Mouse (Mus musculus): ENCODE results near the gene Sparcl1.

The Sparcl1 gene

DNA sequence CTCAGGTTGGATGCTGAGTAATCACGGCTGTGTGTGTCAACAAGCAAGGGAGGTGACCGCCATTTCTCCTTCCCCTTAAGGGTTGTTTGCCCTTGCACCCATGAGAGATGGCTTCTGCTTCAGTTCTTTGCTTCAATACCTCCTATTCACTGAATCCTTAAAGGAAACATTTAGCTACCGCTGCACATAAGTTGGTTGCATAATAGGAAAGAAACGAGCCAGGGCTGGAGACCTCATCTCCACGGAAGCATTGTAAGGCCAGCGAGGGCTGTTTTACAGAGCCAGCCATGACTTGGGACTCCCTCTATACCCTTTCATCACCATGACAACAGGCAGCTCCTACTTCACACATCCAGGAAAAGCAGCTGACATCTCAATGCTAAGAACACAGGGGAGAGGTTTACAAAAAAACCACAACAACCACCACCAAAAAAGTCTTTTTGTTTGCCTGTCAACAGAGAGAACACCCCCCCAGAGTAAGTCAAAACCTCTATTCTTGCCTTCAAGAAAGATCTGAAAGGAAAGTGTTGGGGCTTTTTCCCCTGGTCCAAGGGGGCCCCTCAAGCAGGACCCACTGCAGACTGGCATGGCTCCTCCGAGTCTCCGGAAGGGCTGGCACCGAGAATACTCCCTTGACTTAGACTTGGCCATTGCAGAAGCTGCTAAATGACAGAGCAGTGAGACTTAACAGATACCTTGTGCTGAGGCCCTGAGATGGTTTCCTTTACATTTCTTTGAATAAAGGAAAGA lies 3.2 kb downstream of the Sparcl1 start:
- DNase-seq (ENCODE audit: low read depth): no peak

DNA sequence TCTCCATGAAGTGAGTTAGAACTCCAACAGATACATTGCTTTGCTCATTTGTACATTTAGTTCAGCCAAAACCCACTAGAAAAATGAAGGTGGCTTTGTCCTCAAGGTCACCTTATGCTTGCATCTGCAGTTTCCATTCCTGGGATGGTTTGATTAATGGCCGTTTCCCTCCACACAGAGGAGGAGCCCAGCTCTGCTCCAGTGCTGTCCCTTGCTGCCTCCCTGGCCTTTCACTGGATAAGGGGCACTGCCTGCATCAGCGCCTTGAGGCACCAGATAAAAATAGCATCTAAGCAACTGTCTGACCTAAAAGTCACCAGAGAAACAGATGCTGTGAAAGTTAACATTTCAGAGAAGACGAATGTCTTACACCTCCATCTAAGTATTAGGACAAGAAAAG lies 4.0 kb downstream of the Sparcl1 start:
- no peak for DNase-seq (ENCODE audit: low read depth)

DNA sequence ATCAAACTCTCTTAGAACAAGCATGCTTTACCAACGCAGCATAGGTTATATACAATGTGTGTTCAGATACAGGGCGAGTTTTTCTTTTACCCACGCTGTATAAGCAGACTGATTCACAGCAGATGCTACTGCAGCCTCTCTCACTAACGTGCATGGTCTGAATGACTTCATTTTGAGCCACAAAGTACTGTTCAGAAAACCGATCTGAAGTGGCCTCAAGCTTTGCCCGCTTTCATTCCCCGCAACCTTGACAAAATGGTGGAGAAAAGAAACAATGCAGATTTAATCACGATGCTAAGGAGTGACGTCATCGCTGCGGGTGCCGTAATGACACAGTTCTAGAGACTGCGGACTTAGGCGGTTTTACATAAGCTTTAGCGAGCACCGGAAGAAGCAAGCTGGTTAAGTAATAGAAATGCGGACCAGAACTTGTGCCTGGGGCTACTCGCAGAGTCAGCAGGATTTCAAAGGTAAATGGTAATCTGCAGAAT lies 4.6 kb downstream of the Sparcl1 start:
- DNase-seq (ENCODE audit: low read depth): peak; percentile 3

DNA sequence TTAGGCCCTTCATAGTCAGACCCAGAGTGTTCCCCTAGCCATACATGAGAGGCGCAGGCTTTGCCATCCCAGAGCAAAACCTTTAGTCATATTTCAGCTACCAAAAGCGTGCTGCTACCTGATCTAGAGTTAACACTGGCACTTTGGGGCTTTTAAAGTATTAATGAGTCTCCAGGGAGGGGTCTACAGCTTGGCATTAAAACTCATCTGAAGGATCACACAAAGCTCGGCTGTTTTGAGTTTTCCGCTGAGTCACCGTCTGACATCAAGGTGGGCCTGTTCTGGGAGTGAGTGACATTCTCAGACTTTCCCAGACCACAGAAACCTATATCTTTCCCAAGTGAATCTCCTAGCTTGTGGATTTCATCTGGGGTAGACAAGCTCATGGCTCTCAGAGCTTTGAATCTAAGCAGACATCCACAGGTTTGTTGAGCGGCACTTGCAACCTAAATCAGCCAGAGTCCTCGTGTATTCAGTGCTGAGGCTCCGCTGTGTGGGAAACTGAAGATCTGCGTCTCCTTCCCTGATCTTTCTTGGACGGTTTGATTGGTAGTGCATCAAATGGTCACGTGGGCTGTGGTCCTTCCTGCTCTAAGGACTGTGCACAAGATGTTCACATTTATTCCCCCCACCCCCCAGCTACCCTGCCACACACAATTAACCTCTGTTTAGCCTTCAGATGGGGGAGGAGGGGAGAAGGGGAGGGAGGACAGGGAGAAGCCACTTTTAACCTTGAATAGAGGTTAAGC lies 5.2 kb downstream of the Sparcl1 start:
- DNase-seq (ENCODE audit: low read depth): no peak

DNA sequence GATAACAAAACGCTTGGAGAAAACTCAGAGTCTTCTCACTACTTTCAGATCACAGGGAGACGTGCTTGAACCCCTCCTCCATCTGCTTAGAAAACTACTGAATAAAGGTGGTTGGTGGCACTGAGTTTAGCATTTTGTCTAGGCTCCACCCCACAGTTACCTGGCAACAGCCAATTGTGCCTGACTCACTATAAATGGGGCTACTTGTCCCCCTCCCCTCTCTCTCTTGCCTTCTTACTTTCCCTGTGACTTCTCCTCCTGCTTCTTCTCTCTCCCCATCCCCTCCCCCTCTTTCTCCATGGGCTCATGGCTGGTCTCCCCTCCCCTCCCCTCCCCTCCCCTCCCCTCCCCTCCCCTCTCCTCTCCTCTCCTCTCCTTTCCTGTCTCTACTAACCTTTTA lies 9.4 kb downstream of the Sparcl1 start:
- no peak for DNase-seq (ENCODE audit: low read depth)

DNA sequence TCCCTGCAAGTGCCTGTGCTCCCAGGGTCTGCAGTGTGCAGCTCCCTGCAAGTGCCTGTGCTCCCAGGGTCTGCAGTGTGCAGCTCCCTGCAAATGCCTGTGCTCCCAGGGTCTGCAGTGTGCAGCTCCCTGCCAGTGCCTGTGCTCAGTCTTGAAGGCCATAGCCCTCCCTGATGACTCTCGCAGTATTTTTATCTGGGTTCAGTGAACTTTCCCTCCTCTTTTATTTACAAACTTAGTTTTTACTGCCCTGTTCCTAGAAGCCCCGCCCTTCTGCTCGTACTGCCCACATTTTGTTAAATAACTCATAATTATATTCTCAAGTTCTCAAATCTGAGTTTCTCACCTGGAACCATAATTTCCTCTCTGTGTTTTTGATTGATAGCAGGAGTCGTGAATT lies 10.4 kb downstream of the Sparcl1 start:
- no peak for DNase-seq (ENCODE audit: low read depth)

DNA sequence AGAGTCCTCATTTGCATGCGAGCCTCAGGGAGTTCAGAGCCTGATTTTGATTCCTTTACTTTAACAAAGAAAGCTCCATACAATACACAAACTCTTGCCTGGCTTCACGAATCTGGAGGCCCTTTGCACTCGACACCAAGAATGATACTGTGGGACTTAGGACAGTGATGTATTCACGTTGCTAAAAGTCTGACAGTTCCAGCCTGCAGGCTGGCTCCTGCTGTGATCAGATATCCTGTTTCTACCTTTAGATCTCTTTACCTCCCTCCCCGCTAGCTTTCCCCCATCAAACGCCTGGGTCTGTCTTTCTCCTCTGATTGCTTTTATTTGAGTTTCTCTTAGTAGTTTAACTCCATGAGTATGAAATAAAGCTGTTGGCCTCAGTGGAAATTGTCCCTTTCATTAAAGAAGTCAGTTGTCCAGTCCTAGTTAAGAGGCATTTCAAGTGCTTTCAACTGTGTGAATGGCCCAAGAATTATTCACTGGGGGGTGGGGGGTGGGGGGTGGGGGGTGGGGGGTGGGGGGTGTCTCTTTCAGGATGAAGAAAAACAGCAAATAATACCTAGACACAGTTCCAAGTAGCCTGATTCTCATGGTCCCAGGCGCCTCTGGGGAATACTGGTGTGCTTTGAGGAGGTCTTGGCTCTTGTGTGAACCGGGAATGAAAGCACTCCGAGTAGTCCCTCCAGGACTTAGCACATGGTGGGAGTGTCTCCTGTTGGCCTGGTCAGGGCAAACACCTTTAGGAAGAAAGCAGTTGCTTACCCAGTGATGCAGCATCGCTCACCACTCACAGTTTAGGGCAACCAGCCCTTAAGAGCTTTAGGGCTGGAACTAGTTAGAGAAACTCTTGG lies 11.6 kb downstream of the Sparcl1 start:
- DNase-seq (ENCODE audit: low read depth): no peak

DNA sequence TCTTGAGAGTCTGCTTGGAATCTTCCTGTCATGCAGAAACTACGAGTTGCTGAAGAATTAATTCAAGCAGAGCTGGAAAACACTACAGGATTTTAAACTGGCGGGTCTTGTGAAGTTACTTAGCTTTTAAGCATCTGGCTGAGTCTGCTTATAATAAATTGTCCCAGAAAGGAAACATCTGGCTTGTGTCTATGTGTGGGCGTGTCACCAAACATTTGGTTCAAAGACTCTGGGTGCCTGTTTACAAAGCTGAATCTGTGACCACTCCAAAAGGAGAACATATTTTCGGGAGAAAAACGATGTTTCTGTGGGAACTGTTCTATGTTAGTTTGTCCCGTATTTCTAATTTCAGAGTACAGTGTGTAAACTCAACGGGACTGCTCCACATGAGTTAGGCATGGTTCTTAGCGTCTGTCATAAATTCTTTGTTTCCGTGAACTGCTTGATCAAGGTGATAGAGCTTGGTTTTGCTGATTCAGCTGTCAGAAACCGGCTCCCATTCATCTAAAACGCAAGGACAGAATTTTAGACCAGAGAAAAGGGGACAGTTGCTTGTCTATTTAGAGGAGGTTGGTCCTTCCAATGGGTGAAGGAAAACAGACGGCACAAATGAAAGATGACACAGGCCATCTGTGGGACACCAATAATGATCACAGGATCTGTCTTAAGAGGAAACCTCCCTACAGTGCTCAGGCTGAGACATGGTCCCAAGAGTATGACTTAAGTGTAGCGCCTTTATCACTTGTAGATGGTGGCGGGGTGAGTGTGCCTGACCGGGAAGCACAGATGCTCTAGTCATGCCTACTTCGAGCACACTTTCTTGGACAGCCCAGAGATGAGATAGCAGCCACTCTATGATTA lies 17.2 kb downstream of the Sparcl1 start:
- no peak for DNase-seq (ENCODE audit: low read depth)

DNA sequence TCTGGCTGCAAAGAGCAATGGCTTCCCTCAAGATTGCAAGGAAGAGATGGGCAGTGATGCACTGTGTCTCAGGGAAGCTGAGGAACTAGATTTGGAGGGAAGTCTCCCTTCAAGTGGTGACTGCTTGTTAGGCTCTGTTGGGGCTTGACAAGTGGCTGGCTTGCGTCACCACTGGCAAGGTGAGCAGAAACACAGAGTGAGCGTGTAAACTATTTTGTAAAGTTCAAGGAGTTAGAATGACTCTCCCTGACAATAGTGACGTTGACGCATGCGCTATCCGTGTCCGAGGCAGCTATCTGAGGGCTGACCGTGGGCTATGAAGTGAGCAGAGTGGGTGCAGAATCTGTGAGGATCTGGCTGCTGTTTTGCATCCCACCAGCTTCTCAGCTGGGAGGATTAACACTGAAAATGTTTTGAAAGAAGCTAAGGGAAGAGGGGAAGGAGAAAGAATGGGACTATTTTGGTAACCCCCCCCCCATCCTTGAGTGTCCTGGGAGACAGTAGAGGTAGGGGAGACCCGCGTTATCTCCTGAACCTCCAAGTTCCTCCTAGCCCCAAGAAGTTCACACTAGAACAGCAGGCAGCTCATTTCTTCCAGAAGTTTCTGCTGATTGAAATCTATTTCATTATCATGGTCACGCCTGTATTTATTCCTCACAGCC lies 18.0 kb downstream of the Sparcl1 start:
- no peak for DNase-seq (ENCODE audit: low read depth)

DNA sequence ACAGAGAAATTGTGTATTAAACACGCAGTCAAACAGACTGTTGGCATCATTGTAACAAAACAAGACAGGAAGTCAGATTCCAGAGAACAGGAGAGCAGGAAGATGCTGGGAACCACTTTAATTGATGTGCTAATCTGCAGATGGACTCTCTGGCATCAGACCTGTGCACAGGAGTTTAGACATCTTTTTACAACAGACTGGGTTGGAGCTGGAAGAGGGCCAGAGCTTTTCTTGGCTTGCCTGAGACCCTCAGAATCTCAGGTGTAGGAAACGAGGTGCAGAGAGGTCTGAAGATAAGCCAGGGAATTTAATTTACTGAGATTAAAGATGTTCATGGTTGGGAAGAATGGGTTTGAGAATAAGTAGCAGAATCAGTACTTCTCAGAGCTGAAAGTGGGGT lies 23.8 kb downstream of the Sparcl1 start:
- no peak for DNase-seq (ENCODE audit: low read depth)

DNA sequence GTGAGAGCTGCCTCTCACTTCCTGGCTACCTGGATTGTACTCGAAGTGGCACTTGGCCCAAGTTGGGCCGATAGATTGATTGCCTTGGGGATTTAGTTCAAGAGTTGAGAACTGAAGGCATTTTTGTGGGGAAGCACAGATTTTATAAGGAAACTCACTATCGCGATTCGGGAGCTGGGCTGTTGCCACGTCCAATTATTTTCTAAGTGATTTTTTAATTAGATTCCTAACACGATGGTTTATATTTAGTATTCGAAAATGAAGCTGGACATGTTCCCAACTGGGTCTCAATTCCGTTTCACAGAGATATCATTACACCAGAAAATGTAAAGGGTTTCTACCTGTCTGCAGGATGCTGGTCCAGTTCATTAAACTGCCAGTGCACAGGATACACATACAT lies 28.2 kb downstream of the Sparcl1 start:
- no peak for DNase-seq (ENCODE audit: low read depth)

DNA sequence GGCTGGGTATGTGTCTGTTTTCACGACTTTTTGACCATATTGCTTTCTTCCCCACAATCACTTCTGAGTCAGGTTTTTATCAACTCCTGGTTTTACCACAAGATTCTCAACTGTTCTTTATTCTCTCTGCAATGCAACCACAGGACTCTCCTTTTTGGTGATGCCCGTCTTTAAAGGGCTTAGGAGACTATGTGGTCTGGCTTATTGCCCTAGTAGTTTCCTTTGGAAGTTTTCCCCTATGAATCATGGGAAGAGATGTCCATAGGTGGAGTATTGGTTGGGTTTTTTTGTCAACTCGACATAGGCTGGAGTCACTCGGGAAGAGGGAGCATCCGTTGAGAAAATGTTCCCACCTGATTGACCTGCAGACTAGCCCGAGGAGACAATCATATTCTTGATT lies 32.8 kb downstream of the Sparcl1 start:
- no peak for DNase-seq (ENCODE audit: low read depth)

DNA sequence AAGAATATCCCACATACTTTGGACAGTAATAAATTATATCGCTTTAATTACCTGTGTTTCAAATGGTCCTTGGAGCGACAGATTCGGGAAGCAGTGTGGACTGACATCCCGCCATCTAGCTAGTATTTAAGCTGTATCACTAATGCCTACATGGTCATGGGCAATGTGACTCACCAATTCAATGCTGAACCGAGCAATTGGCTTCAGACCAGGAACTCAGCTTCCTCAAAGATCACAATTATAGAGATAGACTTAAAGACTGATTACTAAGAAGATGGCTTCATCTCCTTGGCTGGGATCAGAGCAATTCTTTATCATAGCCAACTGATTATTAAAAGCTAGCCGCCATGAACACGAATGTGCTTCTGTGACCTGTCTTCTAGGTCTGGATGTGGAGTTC lies 36.0 kb downstream of the Sparcl1 start, which contains the start of gene Gm17660:
TSS of gene Gm17660 (minus strand) at position 101 of the 400 bp plus-strand sequence.
- no peak for DNase-seq (ENCODE audit: low read depth)

DNA sequence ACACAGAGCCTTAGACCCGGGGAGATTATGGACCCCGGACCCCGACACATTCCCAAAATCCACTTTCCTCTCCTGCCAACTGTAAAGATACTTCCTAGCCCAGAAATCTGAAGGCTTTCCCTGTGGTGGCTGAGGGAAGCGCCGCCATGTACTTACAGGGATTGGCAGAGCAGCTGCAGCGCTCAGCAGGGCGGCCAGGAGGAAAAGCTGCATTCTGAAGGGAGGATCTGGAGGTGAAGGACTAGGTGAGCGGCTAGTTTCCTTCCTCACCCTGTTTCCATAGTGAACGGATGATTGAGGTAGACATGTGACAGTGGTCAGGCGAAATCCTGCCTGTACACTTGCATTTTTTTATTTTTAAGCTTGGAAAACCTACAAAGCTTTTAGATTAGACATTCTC lies 37.2 kb downstream of the Sparcl1 start:
- no peak for DNase-seq (ENCODE audit: low read depth)

DNA sequence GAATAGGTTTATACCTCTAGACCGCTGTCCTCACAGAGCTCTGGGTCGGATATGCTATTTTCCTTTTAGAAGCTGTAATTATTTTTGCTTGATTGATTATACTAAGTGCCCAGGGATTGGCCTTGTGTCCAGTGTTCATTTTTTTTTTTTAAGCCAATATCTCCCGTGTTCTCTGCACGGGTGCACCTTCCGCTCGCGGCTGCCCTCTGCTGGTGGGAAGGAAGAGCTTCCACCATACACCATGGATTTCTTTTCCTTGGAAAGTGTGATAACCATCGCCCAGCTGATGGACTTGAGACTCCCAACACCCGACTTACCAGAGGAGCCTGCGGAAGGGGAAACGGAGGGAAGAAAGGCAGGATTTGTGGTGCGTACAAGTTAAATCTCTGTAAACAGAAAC lies 39.1 kb downstream of the Sparcl1 start:
- peak; percentile 68 for DNase-seq (ENCODE audit: low read depth)

DNA sequence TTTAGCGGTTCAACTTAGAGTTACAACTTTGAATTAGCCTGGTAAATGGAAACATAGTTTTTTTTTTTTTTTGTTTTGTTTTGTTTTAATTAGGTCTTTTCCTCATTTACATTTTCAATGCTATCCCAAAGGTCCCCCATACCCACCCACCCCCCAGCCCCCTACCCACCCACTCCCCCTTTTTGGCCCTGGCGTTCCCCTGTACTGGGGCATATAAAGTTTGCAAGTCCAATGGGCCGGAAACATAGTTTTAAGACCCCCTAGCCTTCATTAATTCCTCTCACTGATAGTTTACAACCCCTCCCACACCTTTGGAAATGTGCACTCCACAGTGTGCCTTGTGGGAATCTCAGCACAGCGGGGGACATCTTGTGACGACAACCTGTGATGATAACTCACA lies 39.9 kb downstream of the Sparcl1 start:
- no peak for DNase-seq (ENCODE audit: low read depth)

DNA sequence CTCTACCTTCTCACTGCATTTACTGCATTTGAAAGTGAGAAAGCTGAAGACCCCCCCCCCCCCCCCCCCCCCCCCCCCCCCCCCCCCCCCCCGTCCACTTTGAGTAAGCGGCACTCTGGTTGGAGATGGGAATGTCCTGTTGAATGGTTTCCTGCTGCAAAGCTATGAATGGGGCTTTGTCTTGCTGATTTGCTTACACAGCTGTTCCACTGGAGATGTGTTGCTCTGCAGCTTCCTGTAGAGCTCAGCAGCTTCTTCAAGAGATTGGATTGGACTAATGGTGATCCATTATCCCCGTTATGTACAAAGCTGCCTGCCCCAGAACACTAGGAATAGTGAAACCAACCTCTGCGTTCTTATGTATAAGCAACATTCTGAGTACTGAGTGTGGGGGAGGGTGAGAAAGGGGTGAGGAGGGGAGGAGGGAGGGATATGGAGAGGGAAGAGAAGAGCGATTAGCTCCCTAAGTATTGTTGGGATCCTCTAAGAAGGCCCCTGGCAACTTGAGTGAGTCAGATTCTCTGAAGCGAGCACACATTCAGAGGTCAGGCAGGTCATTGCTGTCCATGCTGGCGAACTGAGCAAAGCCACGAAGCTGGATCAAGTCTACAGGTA lies 41.2 kb downstream of the Sparcl1 start:
- no peak for DNase-seq (ENCODE audit: low read depth)

DNA sequence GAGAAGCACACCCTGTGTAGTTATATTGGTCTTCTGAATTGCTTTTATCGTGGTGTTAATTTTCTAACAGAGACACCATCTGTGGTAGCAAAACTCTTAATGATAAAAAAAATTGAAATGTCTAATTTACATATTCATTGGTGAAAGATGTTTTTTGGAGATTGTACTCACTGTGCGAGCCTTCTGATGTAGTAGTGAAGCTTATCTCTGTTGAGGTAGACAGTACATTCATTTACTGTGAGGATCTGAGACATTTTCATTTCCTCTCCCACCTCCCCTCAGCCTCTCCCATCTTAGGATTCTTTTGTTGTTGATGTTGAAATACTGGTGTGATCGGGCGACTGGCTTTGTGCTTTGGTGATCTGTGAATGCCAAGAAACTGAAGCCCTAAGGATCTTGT lies 42.5 kb downstream of the Sparcl1 start:
- DNase-seq (ENCODE audit: low read depth): no peak

DNA sequence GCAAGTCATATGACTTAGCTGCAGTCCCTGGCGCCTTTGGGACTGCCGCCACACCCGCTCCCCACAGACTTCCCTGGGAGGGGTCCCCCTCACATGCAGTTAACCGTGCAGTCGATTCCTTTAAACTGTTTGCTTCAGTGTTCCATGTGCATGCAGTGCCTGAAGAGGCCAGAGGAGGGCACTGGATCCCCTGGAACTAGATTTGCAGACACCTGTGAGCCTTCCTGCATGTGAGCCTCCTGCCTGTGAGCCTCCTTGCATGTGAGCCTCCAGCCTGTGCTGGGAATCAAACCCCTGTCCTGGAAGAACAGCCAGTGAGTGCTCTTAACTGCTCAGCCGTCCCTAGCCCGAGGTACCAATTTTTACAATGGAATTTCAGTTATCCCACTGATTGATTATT lies 44.8 kb downstream of the Sparcl1 start:
- DNase-seq (ENCODE audit: low read depth): peak; percentile 47

DNA sequence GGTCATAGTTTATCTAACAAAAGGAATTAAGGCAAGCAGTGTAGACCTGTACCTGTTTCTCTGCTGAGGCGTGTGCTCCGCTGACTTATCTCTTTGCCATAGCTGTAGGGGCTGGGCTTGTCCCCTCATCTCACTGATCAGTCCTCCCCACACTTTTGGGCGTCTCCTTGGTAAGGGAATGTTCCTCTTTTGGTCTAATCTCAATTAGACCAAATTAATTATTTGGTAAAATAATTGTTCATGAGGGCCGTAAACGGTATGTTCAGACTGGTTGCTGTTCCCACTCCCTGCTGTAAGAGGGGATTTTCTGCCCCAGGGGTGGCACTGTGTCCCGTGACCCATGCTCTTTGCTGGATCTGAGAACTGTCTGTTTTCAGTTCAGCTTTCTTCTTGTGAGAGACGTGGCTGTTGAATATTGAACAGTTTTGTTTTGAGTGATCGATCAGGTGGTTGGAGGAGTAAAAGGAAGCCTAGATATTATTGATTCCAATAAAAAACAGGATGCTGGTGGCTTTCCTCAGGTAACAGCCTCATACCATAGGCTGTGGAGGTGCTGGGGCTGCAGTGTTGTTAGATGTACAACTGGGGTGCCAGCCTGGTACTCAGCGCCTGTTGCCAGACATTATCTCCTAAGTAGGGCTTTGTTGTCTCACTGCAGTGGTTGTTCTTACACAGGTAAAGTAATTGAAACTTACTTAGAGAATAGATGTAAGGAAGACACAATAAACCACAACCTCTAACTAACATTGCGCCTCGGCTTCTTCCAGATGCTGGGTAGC lies 50.6 kb downstream of the Sparcl1 start:
- no peak for DNase-seq (ENCODE audit: low read depth)

Measured in naive thymus-derived CD4-positive, alpha-beta T cell, adult 2 months (primary cell).